Mouse (Mus musculus): ENCODE data around the gene Cnot11. TPM values are rescaled to one million over a fixed set of nuclear protein-coding genes. Genes with fewer than 3 reads are reported as not detected.

Gene Cnot11
- polyA plus RNA-seq, 1 experiment: 73.3 TPM

DNA sequence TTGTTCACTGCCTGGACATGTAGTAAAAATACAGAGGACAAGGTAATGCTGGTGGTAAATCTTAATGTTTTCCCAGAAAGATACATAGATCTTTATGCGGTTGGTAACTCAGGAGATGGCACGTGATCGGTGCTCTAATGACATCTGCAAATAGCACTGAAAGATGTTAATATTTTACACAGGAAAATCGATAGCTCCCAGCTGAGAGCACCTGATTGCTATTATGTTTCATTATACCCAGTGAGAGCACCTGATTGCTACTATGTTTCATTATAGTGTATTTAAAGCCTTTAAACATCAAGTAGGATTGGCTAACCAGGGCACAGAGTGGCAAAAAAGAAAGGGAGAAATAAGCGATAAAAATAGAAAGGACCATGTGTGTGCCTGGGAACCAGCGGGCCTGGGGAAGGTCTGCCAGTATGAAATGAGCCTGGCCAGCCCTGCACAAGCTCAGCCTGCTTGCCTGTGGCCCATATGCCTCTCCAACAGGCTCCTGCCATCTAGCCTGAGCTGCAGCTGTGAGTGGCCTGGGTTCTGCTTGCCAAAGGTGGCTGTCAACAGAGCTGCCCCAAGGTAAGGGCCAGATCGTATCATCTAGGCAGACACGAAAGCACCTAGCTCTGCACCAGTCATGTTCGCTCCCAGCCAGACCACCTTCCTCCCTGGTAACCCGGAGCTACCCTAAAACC lies 19.3 kb upstream of the Cnot11 start:
- no peak for TF ChIP-seq POLR2A (IDR thresholded peaks at IDR 0.05; ENCODE audit: insufficient read depth, low read length)

DNA sequence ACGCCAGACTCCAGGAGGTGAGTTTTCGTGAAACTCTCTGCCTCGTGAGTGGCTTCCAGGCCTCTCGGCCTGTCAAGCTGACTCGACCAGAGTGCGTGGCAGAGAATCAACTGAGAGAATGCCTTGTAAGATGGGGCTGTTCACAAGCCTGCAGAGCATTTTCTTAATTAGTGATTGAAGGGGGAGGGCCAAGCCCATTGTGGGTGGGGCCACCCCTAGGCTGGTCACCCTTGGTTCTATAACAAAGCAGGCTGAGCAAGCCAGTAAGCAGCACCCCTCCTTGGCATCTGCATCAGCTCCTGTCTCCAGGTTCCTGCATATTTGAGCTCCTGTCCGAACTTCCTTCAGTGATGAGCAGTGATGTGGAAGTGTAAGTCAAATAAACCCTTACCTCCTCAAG lies 13.5 kb upstream of the Cnot11 start:
- no peaks in the 10 kb centered on the region for H3K27me3 ChIP-seq (ENCODE audit: control insufficient read depth, insufficient read depth, low read length, poor library complexity, severe bottlenecking)
- TF ChIP-seq POLR2A (IDR thresholded peaks at IDR 0.05; ENCODE audit: insufficient read depth, low read length): no peak
- no peak for TF ChIP-seq CTCF (IDR thresholded peaks at IDR 0.05; ENCODE audit: low read depth, low read length)
- no peak for TF ChIP-seq EP300 (IDR thresholded peaks at IDR 0.05; ENCODE audit: insufficient read depth, low read depth, low read length)
- H3K4me3 ChIP-seq (ENCODE audit: low read depth, low read length): no peak overlapping the region
- no peak overlapping the region for H3K27ac ChIP-seq (ENCODE audit: insufficient read depth, low read length)
- no peaks in the 10 kb centered on the region for H3K4me1 ChIP-seq (ENCODE audit: control insufficient read depth, insufficient read depth, low read length)
- peaks cover 16% of the 10 kb centered on the region for H3K9me3 ChIP-seq (replicated peaks; ENCODE audit: control insufficient read depth, insufficient read depth, low read length, poor library complexity, severe bottlenecking)
- H3K36me3 ChIP-seq (ENCODE audit: control insufficient read depth, insufficient read depth, low read length, poor library complexity, severe bottlenecking): no peaks in the 10 kb centered on the region
- H3K9ac ChIP-seq (ENCODE audit: low read depth, poor library complexity, severe bottlenecking): no peak overlapping the region

More for the DNA sequence above, 19.3 kb upstream of the Cnot11 start:
- peaks cover 16% of the 10 kb centered on the region for H3K9me3 ChIP-seq (replicated peaks; ENCODE audit: control insufficient read depth, insufficient read depth, low read length, poor library complexity, severe bottlenecking)
- H3K27ac ChIP-seq (ENCODE audit: insufficient read depth, low read length): no peak overlapping the region
- H3K4me1 ChIP-seq (ENCODE audit: control insufficient read depth, insufficient read depth, low read length): no peaks in the 10 kb centered on the region
- H3K9ac ChIP-seq (ENCODE audit: low read depth, poor library complexity, severe bottlenecking): no peak overlapping the region
- no peaks in the 10 kb centered on the region for H3K36me3 ChIP-seq (ENCODE audit: control insufficient read depth, insufficient read depth, low read length, poor library complexity, severe bottlenecking)
- H3K4me3 ChIP-seq (ENCODE audit: low read depth, low read length): no peak overlapping the region
- H3K27me3 ChIP-seq (ENCODE audit: control insufficient read depth, insufficient read depth, low read length, poor library complexity, severe bottlenecking): no peaks in the 10 kb centered on the region

DNA sequence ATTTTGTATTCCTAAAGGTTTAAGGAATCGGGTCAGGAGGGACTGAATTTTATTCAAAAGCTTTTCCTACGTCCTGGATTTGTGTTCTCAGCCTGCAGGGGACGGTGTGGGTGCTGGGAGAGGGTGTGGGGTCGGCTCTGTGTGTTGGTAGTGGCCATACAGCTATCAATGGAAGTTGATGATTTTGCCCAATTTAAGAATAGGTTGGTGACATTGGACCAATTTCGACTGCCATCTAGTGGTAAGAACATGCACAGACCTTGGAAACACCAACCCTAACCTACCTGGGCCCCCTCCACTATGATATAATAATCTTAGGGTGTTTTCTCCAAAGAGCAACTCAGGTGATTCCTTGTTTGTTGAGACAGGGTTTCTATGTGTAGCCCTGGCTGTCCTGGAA lies 12.3 kb upstream of the Cnot11 start:
- Histone ChIP-seq H3K27ac (ENCODE audit: insufficient read depth, low read length) (no peak overlapping the region), H3K9ac (ENCODE audit: low read depth, poor library complexity, severe bottlenecking) (no peak overlapping the region), H3K4me3 (ENCODE audit: low read depth, low read length) (no peak overlapping the region), H3K36me3 (ENCODE audit: control insufficient read depth, insufficient read depth, low read length, poor library complexity, severe bottlenecking) (no peaks in the 10 kb centered on the region), H3K9me3 (replicated peaks; ENCODE audit: control insufficient read depth, insufficient read depth, low read length, poor library complexity, severe bottlenecking) (peaks cover 16% of the 10 kb centered on the region), H3K4me1 (ENCODE audit: control insufficient read depth, insufficient read depth, low read length) (peaks cover 1% of the 10 kb centered on the region), H3K27me3 (ENCODE audit: control insufficient read depth, insufficient read depth, low read length, poor library complexity, severe bottlenecking) (no peaks in the 10 kb centered on the region)
- TF ChIP-seq POLR2A (IDR thresholded peaks at IDR 0.05; ENCODE audit: insufficient read depth, low read length) (no peak), CTCF (IDR thresholded peaks at IDR 0.05; ENCODE audit: low read depth, low read length) (peak; percentile 32)

DNA sequence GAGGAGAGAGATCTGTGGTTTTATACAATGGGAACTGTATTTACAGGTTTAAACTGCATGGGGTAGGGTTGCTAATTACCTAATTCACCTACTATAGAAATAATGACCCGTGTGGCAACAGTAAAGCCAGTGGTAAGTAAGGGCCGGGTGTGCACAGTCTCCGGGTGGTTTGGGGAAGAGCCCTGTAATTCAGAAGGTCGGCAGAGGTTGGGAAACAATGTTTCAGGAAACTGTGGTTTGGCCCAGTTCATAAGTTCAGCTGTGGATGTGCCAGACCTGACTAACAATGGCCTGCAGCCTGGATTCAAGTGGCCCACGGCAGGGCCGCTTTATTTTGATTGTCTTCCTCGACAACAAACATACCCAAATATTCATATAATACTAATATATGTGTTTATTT lies 9.0 kb upstream of the Cnot11 start:
- Histone ChIP-seq H3K9ac (ENCODE audit: low read depth, poor library complexity, severe bottlenecking) (no peak overlapping the region), H3K4me1 (ENCODE audit: control insufficient read depth, insufficient read depth, low read length) (peaks cover 1% of the 10 kb centered on the region), H3K27me3 (ENCODE audit: control insufficient read depth, insufficient read depth, low read length, poor library complexity, severe bottlenecking) (no peaks in the 10 kb centered on the region), H3K9me3 (replicated peaks; ENCODE audit: control insufficient read depth, insufficient read depth, low read length, poor library complexity, severe bottlenecking) (no peaks in the 10 kb centered on the region), H3K4me3 (ENCODE audit: low read depth, low read length) (no peak overlapping the region), H3K36me3 (ENCODE audit: control insufficient read depth, insufficient read depth, low read length, poor library complexity, severe bottlenecking) (no peaks in the 10 kb centered on the region), H3K27ac (ENCODE audit: insufficient read depth, low read length) (no peak overlapping the region)
- TF ChIP-seq POLR2A (IDR thresholded peaks at IDR 0.05; ENCODE audit: insufficient read depth, low read length): no peak
- no peak for TF ChIP-seq EP300 (IDR thresholded peaks at IDR 0.05; ENCODE audit: insufficient read depth, low read depth, low read length)
- TF ChIP-seq CTCF (IDR thresholded peaks at IDR 0.05; ENCODE audit: low read depth, low read length): no peak

DNA sequence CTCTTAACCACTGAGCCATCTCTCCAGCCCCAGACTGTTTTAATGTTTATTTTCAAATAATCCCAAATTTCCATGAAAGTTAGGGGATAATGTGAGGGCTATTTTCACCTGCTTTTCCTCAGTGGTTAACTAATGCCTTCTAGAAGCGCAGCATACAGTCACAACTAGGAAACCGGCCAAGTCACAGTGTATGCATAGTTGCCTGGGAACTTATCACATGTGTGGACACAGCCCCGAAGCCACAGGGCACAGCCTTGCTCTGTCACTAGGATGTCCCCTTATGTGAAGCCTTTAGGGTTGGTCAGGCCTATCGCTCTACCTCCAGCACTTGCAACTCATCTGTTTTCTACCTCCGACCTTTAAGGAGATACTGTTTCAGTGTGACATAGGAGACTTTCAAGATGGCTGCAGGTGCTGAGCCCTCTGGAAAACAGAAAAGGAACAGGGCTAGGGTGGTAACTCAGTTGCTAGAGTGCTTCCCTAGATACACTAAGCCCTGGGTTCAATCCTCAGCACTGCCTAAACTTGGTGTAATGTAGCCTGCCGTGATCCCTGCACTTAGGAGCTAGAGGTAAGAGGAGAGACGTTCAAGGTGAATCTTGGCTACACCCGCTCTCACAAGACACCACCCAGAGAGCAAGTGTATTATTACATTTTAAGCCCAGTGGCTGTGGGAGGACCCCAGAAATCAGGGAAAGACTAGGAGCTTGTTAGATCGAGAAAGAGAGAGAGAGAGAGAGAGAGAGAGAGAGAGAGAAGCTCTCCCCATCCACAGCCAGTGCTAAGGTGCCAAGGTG lies 8.2 kb upstream of the Cnot11 start:
- Histone ChIP-seq H3K27me3 (ENCODE audit: control insufficient read depth, insufficient read depth, low read length, poor library complexity, severe bottlenecking) (no peaks in the 10 kb centered on the region), H3K36me3 (ENCODE audit: control insufficient read depth, insufficient read depth, low read length, poor library complexity, severe bottlenecking) (no peaks in the 10 kb centered on the region), H3K4me1 (ENCODE audit: control insufficient read depth, insufficient read depth, low read length) (peaks cover 1% of the 10 kb centered on the region), H3K27ac (ENCODE audit: insufficient read depth, low read length) (no peak overlapping the region), H3K4me3 (ENCODE audit: low read depth, low read length) (no peak overlapping the region), H3K9me3 (replicated peaks; ENCODE audit: control insufficient read depth, insufficient read depth, low read length, poor library complexity, severe bottlenecking) (no peaks in the 10 kb centered on the region), H3K9ac (ENCODE audit: low read depth, poor library complexity, severe bottlenecking) (no peak overlapping the region)
- TF ChIP-seq CTCF (IDR thresholded peaks at IDR 0.05; ENCODE audit: low read depth, low read length) (no peak), EP300 (IDR thresholded peaks at IDR 0.05; ENCODE audit: insufficient read depth, low read depth, low read length) (no peak), POLR2A (IDR thresholded peaks at IDR 0.05; ENCODE audit: insufficient read depth, low read length) (no peak)

DNA sequence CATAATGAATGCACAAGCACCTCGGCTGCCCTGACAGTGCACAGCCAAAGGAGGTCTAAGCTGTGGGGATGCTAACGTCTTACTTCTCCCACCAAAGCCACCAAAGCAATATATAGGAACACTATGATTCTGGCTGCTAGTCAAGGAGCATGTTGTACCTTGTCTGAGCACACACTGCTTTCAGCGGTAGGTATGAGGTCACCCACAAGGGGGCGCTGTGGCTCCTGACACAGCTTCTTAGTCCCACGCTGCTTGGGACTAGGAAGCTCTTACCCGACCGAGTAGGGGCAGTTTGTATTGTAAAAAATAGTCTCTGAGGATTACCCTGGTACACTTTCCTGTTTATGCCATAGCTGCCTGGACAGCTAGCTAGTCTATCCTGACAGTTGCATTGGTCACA lies 7.4 kb upstream of the Cnot11 start:
- Histone ChIP-seq H3K9me3 (replicated peaks; ENCODE audit: control insufficient read depth, insufficient read depth, low read length, poor library complexity, severe bottlenecking) (no peaks in the 10 kb centered on the region), H3K9ac (ENCODE audit: low read depth, poor library complexity, severe bottlenecking) (no peak overlapping the region), H3K4me3 (ENCODE audit: low read depth, low read length) (no peak overlapping the region), H3K27me3 (ENCODE audit: control insufficient read depth, insufficient read depth, low read length, poor library complexity, severe bottlenecking) (no peaks in the 10 kb centered on the region), H3K27ac (ENCODE audit: insufficient read depth, low read length) (no peak overlapping the region), H3K36me3 (ENCODE audit: control insufficient read depth, insufficient read depth, low read length, poor library complexity, severe bottlenecking) (no peaks in the 10 kb centered on the region), H3K4me1 (ENCODE audit: control insufficient read depth, insufficient read depth, low read length) (peaks cover 1% of the 10 kb centered on the region)
- TF ChIP-seq CTCF (IDR thresholded peaks at IDR 0.05; ENCODE audit: low read depth, low read length): peak; percentile 96
- TF ChIP-seq EP300 (IDR thresholded peaks at IDR 0.05; ENCODE audit: insufficient read depth, low read depth, low read length): no peak
- TF ChIP-seq POLR2A (IDR thresholded peaks at IDR 0.05; ENCODE audit: insufficient read depth, low read length): no peak

Measured in ES-Bruce4 (cell line).